Mouse (Mus musculus) neural tube, embryonic 11.5 days (tissue): ENCODE results near the gene Wdpcp. TPM values are rescaled to one million over a fixed set of nuclear protein-coding genes. Genes with fewer than 3 reads are reported as not detected.

Experiments used
- ATAC-seq: fragments of 200-750 bp; cut with Nextera tagmentation; 2 replicates; pipeline ENCODE4 v1.8.0; 2017; ENCODE audit warnings: moderate number of reproducible peaks, mild to moderate bottlenecking, moderate TSS enrichment, moderate library complexity; ENCODE audit not compliant: insufficient read depth, low FRiP score, low TSS enrichment
- DNase-seq: peaks from one replicate; pipeline ENCODE4 v3.0.0-alpha.2; 2015; ENCODE audit warnings: low spot score
- H3K27ac ChIP-seq: fragments of 300-500 bp; sonication (generic); 2 replicates; pipeline ENCODE4 v1.5.1; 2014; ENCODE audit warnings: low read depth, mild to moderate bottlenecking, low read length
- H3K27me3 ChIP-seq: fragments of 300-500 bp; sonication (generic); 2 replicates; pipeline ENCODE4 v1.6.1; 2014; ENCODE audit warnings: mild to moderate bottlenecking, low read length, mixed read lengths; ENCODE audit not compliant: control insufficient read depth, insufficient read depth
- H3K36me3 ChIP-seq: fragments of 300-500 bp; sonication (generic); 2 replicates; pipeline ENCODE4 v1.6.1; 2014; ENCODE audit warnings: mild to moderate bottlenecking, low read length, moderate library complexity, mixed read lengths; ENCODE audit not compliant: control insufficient read depth, insufficient read depth
- H3K4me1 ChIP-seq: fragments of 300-500 bp; sonication (generic); 2 replicates; pipeline ENCODE4 v1.6.1; 2014; ENCODE audit warnings: low read length, mixed read lengths; ENCODE audit not compliant: control insufficient read depth, insufficient read depth
- H3K4me2 ChIP-seq: fragments of 300-500 bp; sonication (generic); 2 replicates; pipeline ENCODE4 v1.6.1; 2014; ENCODE audit warnings: low read depth, mild to moderate bottlenecking, moderate library complexity
- H3K4me3 ChIP-seq: fragments of 300-500 bp; sonication (generic); 2 replicates; pipeline ENCODE4 v1.5.1; 2014; ENCODE audit warnings: low read depth, low read length
- H3K9ac ChIP-seq: fragments of 300-500 bp; sonication (generic); 2 replicates; pipeline ENCODE4 v1.6.1; 2014; ENCODE audit warnings: mild to moderate bottlenecking, low read length
- H3K9me3 ChIP-seq: fragments of 300-500 bp; sonication (generic); 2 replicates; pipeline ENCODE4 v1.6.1; 2016; ENCODE audit warnings: low read length; ENCODE audit not compliant: control insufficient read depth
- WGBS: fragments of 180-500 bp; shearing (Covaris S2); extraction: QIAGEN DNeasy Blood & Tissue Kit; methylation state at CpG from one replicate; pipeline ENCODE4 v1.1.7; 2014; 5-methylcytosine and 5-hydroxymethylcytosine counted together
- polyA plus RNA-seq: library from polyadenylated mRNA; unstranded; fragments of >200 nt; fragmentation: Nextera tagmentation; extraction: Ambion mirVana; gene quantifications from 2 replicates; pipeline ENCODE4 v1.2.1, GENCODE M21; 2014

The Wdpcp gene
- polyA plus RNA-seq, 1 experiment from 2014 or later: 8.8 TPM

GRCm38 (mm10) chr11:21583286-21583685 is 11.3 kb downstream of the Wdpcp start:
- Histone ChIP-seq H3K27me3 (no peaks in the 10 kb centered on the region), H3K9ac (no peak overlapping the region), H3K36me3 (no peaks in the 10 kb centered on the region), H3K4me3 (no peak overlapping the region), H3K27ac (no peak overlapping the region), H3K4me1 (no peaks in the 10 kb centered on the region), H3K9me3 (no peaks in the 10 kb centered on the region), H3K4me2 (no peak overlapping the region)
- ATAC-seq: no peak
- 52% methylated on average over 1 of the region's 1 CpGs for WGBS
- DNase-seq: no peak

GRCm38 (mm10) chr11:21602497-21602896 is 30.5 kb downstream of the Wdpcp start:
- no peaks in the 10 kb centered on the region for H3K27me3 ChIP-seq
- DNase-seq: no peak
- no peaks in the 10 kb centered on the region for H3K4me1 ChIP-seq
- H3K4me2 ChIP-seq: no peak overlapping the region
- 72% methylated on average over 5 of the region's 5 CpGs for WGBS
- no peak overlapping the region for H3K9ac ChIP-seq
- H3K36me3 ChIP-seq: no peaks in the 10 kb centered on the region
- H3K27ac ChIP-seq: no peak overlapping the region
- no peaks in the 10 kb centered on the region for H3K9me3 ChIP-seq
- no peak for ATAC-seq
- no peak overlapping the region for H3K4me3 ChIP-seq

- no peak overlapping the region for H3K4me3 ChIP-seq
- no peaks in the 10 kb centered on the region for H3K27me3 ChIP-seq
- no peak overlapping the region for H3K4me2 ChIP-seq
- no peak overlapping the region for H3K27ac ChIP-seq
- ATAC-seq (no peak), DNase-seq (no peak)
- H3K4me1 ChIP-seq: no peaks in the 10 kb centered on the region
- H3K9ac ChIP-seq: no peak overlapping the region
- H3K9me3 ChIP-seq: no peaks in the 10 kb centered on the region
- H3K36me3 ChIP-seq: no peaks in the 10 kb centered on the region
Measured at GRCm38 (mm10) chr11:21615915-21616314, 43.9 kb downstream of the Wdpcp start.

- ATAC-seq (no peak), DNase-seq (no peak)
- WGBS: 68% methylated on average over 8 of the region's 9 CpGs
- H3K36me3 ChIP-seq: no peaks in the 10 kb centered on the region
- H3K9ac ChIP-seq: no peak overlapping the region
- H3K4me2 ChIP-seq: no peak overlapping the region
- H3K9me3 ChIP-seq: no peaks in the 10 kb centered on the region
- no peak overlapping the region for H3K27ac ChIP-seq
- no peaks in the 10 kb centered on the region for H3K4me1 ChIP-seq
- H3K4me3 ChIP-seq: no peak overlapping the region
- H3K27me3 ChIP-seq: no peaks in the 10 kb centered on the region
Measured at GRCm38 (mm10) chr11:21634171-21634907, 62.3 kb downstream of the Wdpcp start.

GRCm38 (mm10) chr11:21638341-21638740 is 66.3 kb downstream of the Wdpcp start:
- H3K4me3 ChIP-seq: no peak overlapping the region
- DNase-seq: no peak
- H3K27ac ChIP-seq: no peak overlapping the region
- ATAC-seq: no peak
- WGBS: 50% methylated on average over 5 of the region's 5 CpGs
- H3K4me2 ChIP-seq: no peak overlapping the region
- H3K4me1 ChIP-seq: no peaks in the 10 kb centered on the region
- no peaks in the 10 kb centered on the region for H3K27me3 ChIP-seq
- no peaks in the 10 kb centered on the region for H3K36me3 ChIP-seq
- no peak overlapping the region for H3K9ac ChIP-seq
- no peaks in the 10 kb centered on the region for H3K9me3 ChIP-seq

GRCm38 (mm10) chr11:21639534-21639933 is 67.5 kb downstream of the Wdpcp start:
- H3K4me2 ChIP-seq: no peak overlapping the region
- ATAC-seq: no peak
- no peak overlapping the region for H3K27ac ChIP-seq
- H3K9me3 ChIP-seq: no peaks in the 10 kb centered on the region
- no peak overlapping the region for H3K9ac ChIP-seq
- WGBS: 77% methylated on average over 2 of the region's 2 CpGs
- no peaks in the 10 kb centered on the region for H3K4me1 ChIP-seq
- no peaks in the 10 kb centered on the region for H3K27me3 ChIP-seq
- H3K36me3 ChIP-seq: no peaks in the 10 kb centered on the region
- no peak overlapping the region for H3K4me3 ChIP-seq
- no peak for DNase-seq

GRCm38 (mm10) chr11:21644231-21644630 is 72.2 kb downstream of the Wdpcp start:
- Histone ChIP-seq H3K9me3 (no peaks in the 10 kb centered on the region), H3K4me3 (no peak overlapping the region), H3K36me3 (no peaks in the 10 kb centered on the region), H3K27ac (no peak overlapping the region), H3K27me3 (no peaks in the 10 kb centered on the region), H3K4me1 (no peaks in the 10 kb centered on the region), H3K9ac (no peak overlapping the region), H3K4me2 (no peak overlapping the region)
- WGBS: 72% methylated on average over 4 of the region's 4 CpGs
- no peak for DNase-seq
- no peak for ATAC-seq

- H3K9me3 ChIP-seq: no peaks in the 10 kb centered on the region
- no peak overlapping the region for H3K4me2 ChIP-seq
- H3K27ac ChIP-seq: no peak overlapping the region
- H3K27me3 ChIP-seq: no peaks in the 10 kb centered on the region
- H3K4me1 ChIP-seq: no peaks in the 10 kb centered on the region
- no peaks in the 10 kb centered on the region for H3K36me3 ChIP-seq
- DNase-seq (no peak), ATAC-seq (no peak)
- no peak overlapping the region for H3K4me3 ChIP-seq
- H3K9ac ChIP-seq: no peak overlapping the region
- WGBS: 89% methylated on average over 3 of the region's 3 CpGs
Measured at GRCm38 (mm10) chr11:21646136-21646535, 74.1 kb downstream of the Wdpcp start.

GRCm38 (mm10) chr11:21658985-21659384 is 87.0 kb downstream of the Wdpcp start:
- DNase-seq: no peak

More at GRCm38 (mm10) chr11:21658985-21659384, 87.0 kb downstream of the Wdpcp start:
- no peak overlapping the region for H3K4me3 ChIP-seq
- ATAC-seq: no peak
- no peaks in the 10 kb centered on the region for H3K27me3 ChIP-seq
- H3K9ac ChIP-seq: no peak overlapping the region
- H3K4me2 ChIP-seq: no peak overlapping the region
- H3K36me3 ChIP-seq: no peaks in the 10 kb centered on the region
- WGBS: 75% methylated on average over 3 of the region's 3 CpGs
- H3K9me3 ChIP-seq: no peaks in the 10 kb centered on the region
- H3K27ac ChIP-seq: no peak overlapping the region
- H3K4me1 ChIP-seq: no peaks in the 10 kb centered on the region
